Mouse (Mus musculus): ENCODE measurements around the gene Akr1c13. TPM values are rescaled to one million over a fixed set of nuclear protein-coding genes. Genes with fewer than 3 reads are reported as not detected.
"Not testable (repeated sequence)": the region's sequence is repeated elsewhere in the genome, so short reads cannot be mapped to it uniquely, and the experiment has no call there.

Gene Akr1c13
- polyA plus RNA-seq (2017; shearing (Covaris generic)): 10 to 100 TPM; 33.0 to 34.7 TPM

- peak; percentile 97 for ATAC-seq
Measured at GRCm38 (mm10) chr13:4190904-4191303, at the start of gene Akr1c13. Gene Akr1c13 (plus strand): TSS chr13:4191150.

GRCm38 (mm10) chr13:4144261-4144660 is 46.7 kb upstream of the Akr1c13 start:
- no peak for ATAC-seq

- ATAC-seq: no peak
Measured at GRCm38 (mm10) chr13:4150518-4150917, 40.4 kb upstream of the Akr1c13 start, which contains the start of gene Akr1c18. Gene Akr1c18 (minus strand): TSS chr13:4150654.

GRCm38 (mm10) chr13:4152908-4153307 is 38.0 kb upstream of the Akr1c13 start:
- ATAC-seq: no peak

- ATAC-seq: no peak
Measured at GRCm38 (mm10) chr13:4153593-4153992, 37.4 kb upstream of the Akr1c13 start.

GRCm38 (mm10) chr13:4155286-4155685 is 35.7 kb upstream of the Akr1c13 start:
- ATAC-seq: no peak

GRCm38 (mm10) chr13:4168006-4168405 is 22.9 kb upstream of the Akr1c13 start:
- ATAC-seq: no peak

GRCm38 (mm10) chr13:4172978-4173377 is 18.0 kb upstream of the Akr1c13 start:
- no peak for ATAC-seq

GRCm38 (mm10) chr13:4181321-4181720 is 9.6 kb upstream of the Akr1c13 start:
- ATAC-seq: not testable (repeated sequence)

GRCm38 (mm10) chr13:4183116-4183515 is 7.8 kb upstream of the Akr1c13 start:
- ATAC-seq: no peak

- not testable (repeated sequence) for ATAC-seq
Measured at GRCm38 (mm10) chr13:4186641-4187411, 4.1 kb upstream of the Akr1c13 start.

GRCm38 (mm10) chr13:4188174-4188573 is 2.8 kb upstream of the Akr1c13 start:
- ATAC-seq: no peak

- ATAC-seq: no peak
Measured at GRCm38 (mm10) chr13:4192511-4192910, 1.6 kb downstream of the Akr1c13 start.

GRCm38 (mm10) chr13:4206147-4206903 is 15.4 kb downstream of the Akr1c13 start:
- no peak for ATAC-seq

- ATAC-seq: no peak
Measured at GRCm38 (mm10) chr13:4211560-4212299, 20.8 kb downstream of the Akr1c13 start.

- no peak for ATAC-seq
Measured at GRCm38 (mm10) chr13:4212309-4212708, 21.4 kb downstream of the Akr1c13 start.

- ATAC-seq: not testable (repeated sequence)
Measured at GRCm38 (mm10) chr13:4215496-4215895, 24.5 kb downstream of the Akr1c13 start.

GRCm38 (mm10) chr13:4228441-4228840 is 37.5 kb downstream of the Akr1c13 start, which contains the start of gene Akr1c19:
Gene Akr1c19 (plus strand): TSS chr13:4228700.
- ATAC-seq: no peak

GRCm38 (mm10) chr13:4230841-4231623 is 40.1 kb downstream of the Akr1c13 start:
- no peak for ATAC-seq

- no peak for ATAC-seq
Measured at GRCm38 (mm10) chr13:4233135-4233534, 42.2 kb downstream of the Akr1c13 start.

GRCm38 (mm10) chr13:4233536-4234172 is 42.7 kb downstream of the Akr1c13 start:
- ATAC-seq: no peak
